Mouse (Mus musculus) layer of hippocampus, postnatal 14 days (tissue): ENCODE results near the gene Ddx19a. TPM values are rescaled to one million over a fixed set of nuclear protein-coding genes. Genes with fewer than 3 reads are reported as not detected.
"Not testable (repeated sequence)": the region's sequence is repeated elsewhere in the genome, so short reads cannot be mapped to it uniquely, and the experiment has no call there.

ENCODE experiments used
- DNase-seq, 2 experiments: peaks; one replicate each; pipeline ENCODE4 v3.0.0; 2021 to 2022; ENCODE audit warnings: low spot score in 2 of 2, mixed read lengths in 1 of 2
- long read RNA-seq, 2 experiments: library from polyadenylated mRNA; stranded (forward); transcript quantifications; one replicate each; pipeline ENCODE4 v2.0.0; 2021
- total RNA-seq, 2 experiments: library from RNA; stranded (reverse); gene quantifications; 2 replicates each; pipeline ENCODE4 v1.2.3; 2021

The Ddx19a gene
- total RNA-seq = 10 to 100 TPM; 33.1 to 37.2 TPM
- long read RNA-seq, experiment 1, transcript Ddx19a-201 (12 exons, 2,547 nt) = major isoform, 15 of 27 reads
- long read RNA-seq, experiment 1, partial matches to known transcripts = 5 of 27 reads
- long read RNA-seq, experiment 1, other reads (novel, unspliced or antisense) = 7 of 27 reads
- long read RNA-seq, experiment 2, transcript Ddx19a-201 (12 exons, 2,547 nt) = major isoform, 14 of 26 reads
- long read RNA-seq, experiment 2, partial matches to known transcripts = 8 of 26 reads
- long read RNA-seq, experiment 2, other reads (novel, unspliced or antisense) = 2 of 26 reads

- DNase-seq = peak; percentile 84 to 91
These were observed at the start of gene Ddx19a for GRCm38 (mm10) chr8:110997547-110998531. Gene Ddx19a (minus strand): TSS chr8:110997800.

GRCm38 (mm10) chr8:111044003-111044734 is 46.6 kb upstream of the Ddx19a start:
- DNase-seq = no peak

GRCm38 (mm10) chr8:111042546-111042945 is 44.9 kb upstream of the Ddx19a start:
- DNase-seq = no peak

- no peak for DNase-seq
These were observed 39.0 kb upstream of the Ddx19a start for GRCm38 (mm10) chr8:111036591-111036990.

- DNase-seq = no peak
These were observed 36.7 kb upstream of the Ddx19a start for GRCm38 (mm10) chr8:111034276-111034675.

- DNase-seq = peak; percentile 99 to 100
These were observed 36.0 kb upstream of the Ddx19a start for GRCm38 (mm10) chr8:111033482-111034215.

GRCm38 (mm10) chr8:111032916-111033315 is 35.3 kb upstream of the Ddx19a start, which contains the start of gene Aars:
Gene Aars (plus strand): TSS chr8:111033144.
- no peak for DNase-seq

- DNase-seq = no peak
These were observed 34.0 kb upstream of the Ddx19a start, which contains the start of gene Ddx19b for GRCm38 (mm10) chr8:111031572-111031971. Gene Ddx19b (minus strand): TSS chr8:111031751.

- no peak for DNase-seq
These were observed 32.4 kb upstream of the Ddx19a start for GRCm38 (mm10) chr8:111030045-111030444.

- DNase-seq = no peak
These were observed 32.0 kb upstream of the Ddx19a start for GRCm38 (mm10) chr8:111029589-111029988.

- peak; percentile 85 to 86 for DNase-seq
These were observed 29.9 kb upstream of the Ddx19a start for GRCm38 (mm10) chr8:111027391-111027937.

GRCm38 (mm10) chr8:111026609-111027008 is 29.0 kb upstream of the Ddx19a start:
- not testable (repeated sequence) for DNase-seq

GRCm38 (mm10) chr8:111010230-111010991 is 12.8 kb upstream of the Ddx19a start:
- DNase-seq = not testable (repeated sequence)

GRCm38 (mm10) chr8:110996641-110997430 is 764 bp downstream of the Ddx19a start:
- no peak for DNase-seq

GRCm38 (mm10) chr8:110990017-110990416 is 7.6 kb downstream of the Ddx19a start:
- no peak for DNase-seq

- DNase-seq = no peak
These were observed 9.5 kb downstream of the Ddx19a start for GRCm38 (mm10) chr8:110987805-110988744.

GRCm38 (mm10) chr8:110981304-110981703 is 16.3 kb downstream of the Ddx19a start:
- DNase-seq = no peak
